Mouse (Mus musculus): ENCODE measurements around the gene Ms4a4c.
"Not testable (repeated sequence)": the region's sequence is repeated elsewhere in the genome, so short reads cannot be mapped to it uniquely, and the experiment has no call there.

Gene Ms4a4c

GRCm38 (mm10) chr19:11404527-11404926 lies at the start of gene Ms4a4c:
TSS of gene Ms4a4c (plus strand) at chr19:11404770.
- in situ Hi-C loops (cut with MboI; ENCODE audit: unreplicated experiment in 2 of 2): no loop called here

DNA sequence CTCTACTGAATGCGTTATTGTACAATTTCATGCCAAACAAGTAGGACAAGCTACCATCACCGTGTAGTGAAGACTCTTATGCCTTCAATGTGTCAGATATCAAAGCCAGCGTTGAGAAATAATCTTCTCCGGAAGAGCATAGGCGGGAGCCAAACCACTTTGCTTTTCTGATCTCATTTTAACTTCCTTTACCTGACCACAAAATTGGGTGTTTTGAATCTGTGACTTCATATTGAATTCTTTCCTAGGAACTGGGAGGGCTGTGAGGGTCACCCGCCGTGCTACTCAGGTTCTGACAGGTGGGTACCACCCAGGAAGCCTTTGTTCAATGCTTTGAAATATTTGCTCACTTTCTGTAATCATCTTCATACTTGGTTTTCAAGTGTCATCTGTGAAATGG lies 48.8 kb upstream of the Ms4a4c start:
- in situ Hi-C loops (cut with MboI; ENCODE audit: unreplicated experiment in 2 of 2): loop anchor here in 1 of 2 experiments (5.0 kb wide), 1 partner anchor 247 kb away; the partner anchor contains the start of gene Ms4a6d

- in situ Hi-C loops (cut with MboI; ENCODE audit: unreplicated experiment in 2 of 2): no loop called here
These were observed 44.5 kb upstream of the Ms4a4c start for GRCm38 (mm10) chr19:11360106-11360505.

GRCm38 (mm10) chr19:11362002-11362401 lies 42.6 kb upstream of the Ms4a4c start:
- in situ Hi-C loops (cut with MboI; ENCODE audit: unreplicated experiment in 2 of 2): no loop called here

- in situ Hi-C loops (cut with MboI; ENCODE audit: unreplicated experiment in 2 of 2): no loop called here
These were observed 36.3 kb upstream of the Ms4a4c start for GRCm38 (mm10) chr19:11368310-11368709.

- in situ Hi-C loops (cut with MboI; ENCODE audit: unreplicated experiment in 2 of 2): no loop called here
These were observed 33.4 kb upstream of the Ms4a4c start for GRCm38 (mm10) chr19:11371181-11371580.

- in situ Hi-C loops (cut with MboI; ENCODE audit: unreplicated experiment in 2 of 2): no loop called here
These were observed 29.3 kb upstream of the Ms4a4c start, which contains the start of gene Ms4a4a for GRCm38 (mm10) chr19:11375273-11375672. TSS of gene Ms4a4a (plus strand) at chr19:11375523.

- in situ Hi-C loops (cut with MboI; ENCODE audit: unreplicated experiment in 2 of 2): no loop called here
These were observed 28.2 kb upstream of the Ms4a4c start for GRCm38 (mm10) chr19:11376399-11376798.

DNA sequence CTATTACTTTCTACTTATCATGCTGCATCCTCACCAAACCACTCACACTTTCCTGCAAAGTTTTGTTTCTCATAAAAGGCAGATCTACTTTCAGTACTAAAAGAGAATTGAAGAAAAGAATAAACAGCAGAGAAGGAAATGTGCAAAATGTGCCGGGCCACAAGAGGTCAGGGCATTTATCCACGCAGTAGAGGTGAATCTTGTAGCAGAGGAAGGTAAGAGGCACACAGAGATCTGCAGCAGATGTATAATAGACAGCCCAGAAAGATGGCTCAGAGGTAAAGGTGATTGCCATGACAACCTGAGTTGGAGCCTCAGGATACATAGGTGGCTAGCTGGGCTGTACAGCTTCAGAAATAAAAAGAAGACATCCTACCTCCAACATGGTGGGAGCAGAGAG lies 17.5 kb upstream of the Ms4a4c start:
- in situ Hi-C loops (cut with MboI; ENCODE audit: unreplicated experiment in 2 of 2): no loop called here

DNA sequence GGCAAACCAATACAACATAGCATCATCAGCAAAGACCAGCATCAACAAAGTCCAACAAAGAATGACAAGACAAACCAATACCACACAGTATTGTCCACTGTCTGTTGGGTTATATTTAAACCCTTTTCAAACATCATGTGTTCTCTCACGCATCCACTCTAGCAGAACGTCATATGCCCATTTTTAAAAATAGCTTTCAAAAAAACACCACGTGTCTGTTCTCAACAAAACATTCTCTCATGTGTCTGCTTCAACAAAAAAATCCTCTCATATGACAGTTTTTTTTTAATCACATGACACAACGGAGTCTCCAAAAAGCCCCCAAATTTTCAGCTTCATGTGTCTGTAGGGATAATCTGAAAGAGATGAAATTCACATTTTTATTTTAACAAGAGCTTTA lies 16.9 kb upstream of the Ms4a4c start:
- in situ Hi-C loops (cut with MboI; ENCODE audit: unreplicated experiment in 2 of 2): no loop called here

- in situ Hi-C loops (cut with MboI; ENCODE audit: unreplicated experiment in 2 of 2): no loop called here
These were observed 15.6 kb upstream of the Ms4a4c start for GRCm38 (mm10) chr19:11388949-11389348.

GRCm38 (mm10) chr19:11395769-11396168 lies 8.8 kb upstream of the Ms4a4c start:
- in situ Hi-C loops (cut with MboI; ENCODE audit: unreplicated experiment in 2 of 2): no loop called here

GRCm38 (mm10) chr19:11407428-11407827 lies 2.9 kb downstream of the Ms4a4c start:
- in situ Hi-C loops (cut with MboI; ENCODE audit: unreplicated experiment in 2 of 2): no loop called here

DNA sequence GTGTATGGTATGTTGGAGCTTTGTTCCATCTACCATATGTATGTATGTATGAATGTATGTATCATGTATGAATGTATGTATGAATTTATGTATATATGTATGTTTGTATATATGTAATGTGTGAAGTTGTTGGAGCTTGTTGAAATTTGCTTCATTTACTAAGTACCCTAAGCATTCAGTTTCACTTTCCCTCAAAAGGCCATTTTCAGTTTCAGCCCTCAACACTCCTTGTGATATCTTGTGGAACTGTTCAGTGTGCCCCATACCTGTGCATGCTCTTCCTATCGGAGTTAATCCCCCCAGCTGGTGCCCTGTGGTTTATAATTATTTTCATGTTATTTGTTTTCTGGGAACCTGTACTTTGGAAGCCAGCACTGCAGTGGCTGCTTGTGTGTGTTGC lies 4.0 kb downstream of the Ms4a4c start:
- in situ Hi-C loops (cut with MboI; ENCODE audit: unreplicated experiment in 2 of 2): no loop called here

DNA sequence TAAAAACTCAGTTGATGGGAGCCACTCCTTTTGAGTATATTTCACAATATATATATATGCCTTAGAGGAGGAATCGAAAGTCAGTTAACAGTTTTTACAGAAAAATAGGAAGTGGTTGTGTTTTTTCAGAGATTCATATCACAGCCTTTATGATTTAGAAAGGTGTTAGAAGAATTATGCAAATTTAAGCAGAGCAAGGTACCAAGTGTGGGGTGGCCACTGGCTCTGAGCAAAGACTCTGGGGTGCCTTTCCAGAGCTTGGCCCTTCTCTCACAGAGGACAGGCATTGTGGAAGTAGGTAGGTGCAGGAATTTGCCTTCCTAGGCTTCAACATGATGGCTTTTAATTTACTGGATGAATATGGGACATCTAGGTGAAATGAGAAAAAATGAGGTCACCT lies 7.1 kb downstream of the Ms4a4c start:
- in situ Hi-C loops (cut with MboI; ENCODE audit: unreplicated experiment in 2 of 2): no loop called here

- in situ Hi-C loops (cut with MboI; ENCODE audit: unreplicated experiment in 2 of 2): no loop called here
These were observed 9.5 kb downstream of the Ms4a4c start for GRCm38 (mm10) chr19:11414084-11414483.

DNA sequence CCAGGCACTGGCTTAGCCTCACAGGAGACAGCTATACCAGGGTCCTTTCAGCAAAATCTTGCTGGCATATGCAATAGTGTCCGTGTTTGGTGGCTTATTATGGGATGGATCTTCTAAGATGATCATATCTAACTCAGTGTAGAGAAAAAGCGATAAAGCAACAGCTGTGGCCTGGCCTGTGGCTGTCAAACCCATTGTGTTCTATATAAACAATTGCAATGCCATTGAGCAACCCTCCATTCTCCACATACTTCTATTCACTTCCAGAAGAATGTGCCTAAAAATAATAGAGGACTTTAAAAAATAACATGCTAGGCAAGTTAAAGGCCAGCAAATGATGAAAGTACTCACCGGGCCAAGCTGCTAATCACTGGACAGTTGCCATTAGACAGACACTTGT lies 11.0 kb downstream of the Ms4a4c start:
- in situ Hi-C loops (cut with MboI; ENCODE audit: unreplicated experiment in 2 of 2): no loop called here

DNA sequence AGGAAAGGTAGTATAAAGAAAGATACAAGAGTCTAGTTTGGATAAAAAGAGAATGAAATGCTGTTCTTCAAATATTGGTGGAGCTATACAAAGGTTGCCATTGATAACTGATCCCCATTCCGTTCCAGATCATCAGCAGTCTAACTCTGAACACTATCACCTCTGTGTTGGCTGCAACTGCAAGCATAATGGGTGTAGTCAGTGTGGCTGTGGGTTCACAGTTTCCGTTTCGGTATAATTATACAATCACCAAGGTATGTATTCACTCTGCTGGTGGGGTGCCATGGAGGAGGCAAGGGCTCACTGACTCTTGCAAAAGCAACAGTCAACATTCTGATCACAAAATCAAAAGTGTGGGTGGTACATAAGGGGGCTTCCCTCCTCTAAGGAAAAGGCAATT lies 14.3 kb downstream of the Ms4a4c start:
- in situ Hi-C loops (cut with MboI; ENCODE audit: unreplicated experiment in 2 of 2): not testable (repeated sequence)

- in situ Hi-C loops (cut with MboI; ENCODE audit: unreplicated experiment in 2 of 2): not testable (repeated sequence)
These were observed 26.6 kb downstream of the Ms4a4c start for GRCm38 (mm10) chr19:11431209-11431608.

- in situ Hi-C loops (cut with MboI; ENCODE audit: unreplicated experiment in 2 of 2): no loop called here
These were observed 30.7 kb downstream of the Ms4a4c start for GRCm38 (mm10) chr19:11435058-11435834.

GRCm38 (mm10) chr19:11443338-11443737 lies 38.8 kb downstream of the Ms4a4c start, which contains the start of gene Ms4a4b:
TSS of gene Ms4a4b (plus strand) at chr19:11443553.
- in situ Hi-C loops (cut with MboI; ENCODE audit: unreplicated experiment in 2 of 2): no loop called here

GRCm38 (mm10) chr19:11443964-11444363 lies 39.4 kb downstream of the Ms4a4c start:
- in situ Hi-C loops (cut with MboI; ENCODE audit: unreplicated experiment in 2 of 2): no loop called here

Measured in v-Abl transformed pro-B cells (cell line).